In the genomic region with DNA sequence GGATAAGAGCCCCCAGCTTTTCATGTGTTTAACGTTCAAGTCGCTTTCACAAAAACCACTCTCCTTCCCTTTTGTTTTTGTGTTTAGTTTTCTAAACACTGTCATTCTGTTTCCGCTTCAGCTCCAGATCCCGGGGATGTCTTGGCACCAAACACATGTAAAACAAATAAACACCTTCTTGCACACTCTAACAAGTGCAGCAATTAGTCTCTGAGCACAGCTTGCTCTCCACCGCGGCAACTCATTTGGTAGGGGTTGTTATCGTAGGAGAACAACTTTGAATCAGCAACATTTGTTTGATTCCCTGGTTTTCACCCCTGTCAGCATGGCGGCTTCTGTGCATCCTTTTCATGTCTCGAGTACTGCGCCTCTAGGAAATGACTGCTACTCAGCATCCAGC, we compare ENCODE assay signal across 16 mouse cellular contexts.
DNase-seq lines count a peak whose midpoint lies in the region; ATAC-seq lines count a peak whose summit lies in the region.
"Had no signal": no experiment of that assay in that cellular context is flagged by ENCODE, and none has a peak within 500 bp of the region (broad histone marks: within the 10 kb centered on the region; RNA-seq: fewer than 3 reads in every experiment).

No protein-coding gene starts in this region.

- ATAC-seq in cerebellum, adult (ENCODE audit: insufficient number of reproducible peaks, low FRiP score, low TSS enrichment), result no peak
- ATAC-seq: CD4-positive, CD25-positive, alpha-beta regulatory T cell, adult 4 months; intestine, postnatal 0 days; liver, postnatal 0 days had no signal

- DNase-seq in embryo, embryonic 11 days, result peak; percentile 1
- DNase-seq in embryo, embryonic 9.5 days (ENCODE audit: extremely low spot score), result no peak
- DNase-seq in layer of hippocampus, postnatal 36 days, result peak; percentile 2 to 5
- DNase-seq in layer of hippocampus, adult 18-20 months (ENCODE audit: low spot score in 2 of 2), result no peak
- peak; percentile 18 for DNase-seq in Muller cell, postnatal 12 days (ENCODE audit: inconsistent ontology term)
- peak; percentile 2 for DNase-seq in forelimb bud, embryonic 11.5 days (ENCODE audit: low read depth, low spot score)
- no peak for DNase-seq in heart, adult 18-20 months
- DNase-seq: cerebellum, adult 11-12 months; gastrocnemius, postnatal 14 days; heart, postnatal 14 days; liver; liver, postnatal 0 days; lung, postnatal 36 days had no signal

Comparison
In these comparisons a context has a peak if more than half of its experiments do, and no peak if none do; other contexts are left out.
1. DNase-seq: peak in embryo, embryonic 11 days (single experiment), layer of hippocampus, postnatal 36 days (2 of 2), Muller cell, postnatal 12 days (single experiment) and forelimb bud, embryonic 11.5 days (single experiment); none in embryo, embryonic 9.5 days (single experiment), layer of hippocampus, adult 18-20 months (0 of 2) and heart, adult 18-20 months (0 of 2).